Mouse (Mus musculus): ENCODE measurements around the gene Six5. TPM values are rescaled to one million over a fixed set of nuclear protein-coding genes. Genes with fewer than 3 reads are reported as not detected.

Six5 gene
- polyA plus RNA-seq, 1 experiment from 2014 or later: 7.4 TPM

DNA sequence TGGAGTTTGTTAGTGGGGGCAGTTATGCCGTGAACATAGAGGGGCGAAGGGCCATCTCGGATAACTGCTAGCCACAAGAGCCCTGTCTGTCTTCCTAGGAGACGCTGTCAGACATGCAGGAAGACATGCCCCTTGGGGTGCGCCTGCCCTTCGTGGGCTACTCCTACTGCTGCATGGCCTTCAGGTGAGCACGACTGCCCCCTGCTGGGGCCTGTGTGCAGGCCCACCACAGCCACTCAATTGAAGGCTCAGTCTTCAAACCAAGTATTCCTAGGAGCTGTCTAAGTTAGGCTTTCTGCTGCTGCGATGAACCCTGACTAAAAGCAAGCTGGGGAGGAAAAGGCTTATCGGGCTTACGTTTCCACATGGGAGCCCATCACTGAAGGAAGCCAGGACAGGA, 5.6 kb upstream of the Six5 start:
- H3K9me3 ChIP-seq (ENCODE audit: control insufficient read depth, low read length): no peaks in the 10 kb centered on the region
- peaks cover 23% of the 10 kb centered on the region for H3K4me1 ChIP-seq (ENCODE audit: control insufficient read depth, insufficient read depth, low read length)
- DNase-seq (ENCODE audit: low spot score): peak; percentile 75
- H3K27me3 ChIP-seq (ENCODE audit: control insufficient read depth, insufficient read depth, low read length): peaks cover 9% of the 10 kb centered on the region
- no peak overlapping the region for H3K9ac ChIP-seq (ENCODE audit: low read length)
- no peak overlapping the region for H3K4me3 ChIP-seq (ENCODE audit: low read depth, low read length)
- no peak overlapping the region for H3K27ac ChIP-seq (ENCODE audit: low read depth, low read length)
- ATAC-seq (ENCODE audit: insufficient read depth, low FRiP score, low TSS enrichment): no peak
- 49% methylated on average over 10 of the region's 10 CpGs for WGBS
- H3K4me2 ChIP-seq (ENCODE audit: low read depth): no peak overlapping the region
- peaks cover 3% of the 10 kb centered on the region; the same call in 1 of the 2 replicates for H3K36me3 ChIP-seq (ENCODE audit: control insufficient read depth, insufficient read depth, low read length)

DNA sequence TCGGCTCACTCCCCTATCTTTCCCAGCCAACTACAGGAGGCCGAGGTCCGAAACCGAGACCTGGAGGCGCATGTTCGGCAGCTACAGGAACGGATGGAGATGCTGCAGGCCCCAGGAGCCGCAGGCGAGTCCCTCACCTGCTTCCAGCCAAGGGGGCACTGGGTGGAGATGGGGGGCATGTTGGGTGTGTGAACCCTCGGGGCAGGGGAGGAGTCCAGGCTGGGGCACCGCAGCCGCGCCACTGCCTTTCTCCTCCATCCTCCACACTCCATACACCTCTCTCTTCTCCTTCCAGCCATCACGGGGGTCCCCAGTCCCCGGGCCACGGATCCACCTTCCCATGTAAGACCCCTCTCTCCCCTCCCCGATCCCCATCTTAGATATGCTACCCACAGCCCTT, 2.5 kb upstream of the Six5 start:
- no peak for DNase-seq (ENCODE audit: low spot score)
- H3K36me3 ChIP-seq (ENCODE audit: control insufficient read depth, insufficient read depth, low read length): peaks cover 3% of the 10 kb centered on the region; the same call in 1 of the 2 replicates
- 21% methylated on average over 17 of the region's 17 CpGs for WGBS

DNA sequence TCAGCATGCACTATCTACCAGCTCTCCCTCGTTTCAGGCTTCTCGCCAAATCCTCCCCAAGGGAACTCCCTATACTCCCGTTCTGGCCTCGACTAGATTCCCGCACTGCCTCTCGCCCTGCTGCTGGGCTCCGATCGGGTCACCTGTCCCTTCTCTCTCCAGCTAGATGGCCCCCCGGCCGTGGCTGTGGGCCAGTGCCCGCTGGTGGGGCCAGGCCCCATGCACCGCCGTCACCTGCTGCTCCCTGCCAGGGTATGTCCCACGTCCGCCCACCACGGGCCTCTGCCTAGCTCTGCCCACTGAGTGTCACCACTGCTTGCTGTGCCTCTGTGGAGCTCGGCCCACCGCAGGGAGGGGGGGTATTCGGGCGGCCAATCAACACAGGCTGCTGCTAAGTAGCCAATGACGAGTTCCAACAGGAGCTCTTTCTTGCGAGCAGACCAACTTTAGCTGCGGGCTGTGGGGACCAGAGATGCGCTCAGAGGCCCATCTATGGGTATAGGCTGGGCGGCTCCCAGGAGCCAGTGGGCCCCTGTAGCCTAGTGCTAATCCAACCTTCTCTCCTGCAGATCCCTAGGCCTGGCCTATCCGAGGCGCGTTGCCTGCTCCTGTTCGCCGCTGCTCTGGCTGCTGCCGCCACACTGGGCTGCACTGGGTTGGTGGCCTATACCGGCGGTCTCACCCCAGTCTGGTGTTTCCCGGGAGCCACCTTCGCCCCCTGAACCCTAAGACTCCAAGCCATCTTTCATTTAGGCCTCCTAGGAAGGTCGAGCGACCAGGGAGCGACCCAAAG, 1.8 kb upstream of the Six5 start:
- H3K4me3 ChIP-seq (ENCODE audit: low read depth, low read length): peak overlapping the region; percentile 75
- peak overlapping the region; percentile 48 for H3K9ac ChIP-seq (ENCODE audit: low read length)
- peaks cover 9% of the 10 kb centered on the region for H3K27me3 ChIP-seq (ENCODE audit: control insufficient read depth, insufficient read depth, low read length)
- H3K9me3 ChIP-seq (ENCODE audit: control insufficient read depth, low read length): no peaks in the 10 kb centered on the region
- WGBS: 3% methylated on average over 36 of the region's 38 CpGs
- peaks cover 3% of the 10 kb centered on the region; the same call in 1 of the 2 replicates for H3K36me3 ChIP-seq (ENCODE audit: control insufficient read depth, insufficient read depth, low read length)
- H3K4me2 ChIP-seq (ENCODE audit: low read depth): peak overlapping the region; percentile 96
- DNase-seq (ENCODE audit: low spot score) (peak; percentile 80), ATAC-seq (ENCODE audit: insufficient read depth, low FRiP score, low TSS enrichment) (peak; percentile 45)
- H3K27ac ChIP-seq (ENCODE audit: low read depth, low read length): peak overlapping the region; percentile 49; the same call in 1 of the 2 replicates
- peaks cover 28% of the 10 kb centered on the region for H3K4me1 ChIP-seq (ENCODE audit: control insufficient read depth, insufficient read depth, low read length)

More for the DNA sequence above, 2.5 kb upstream of the Six5 start:
- no peak for ATAC-seq (ENCODE audit: insufficient read depth, low FRiP score, low TSS enrichment)
- Histone ChIP-seq H3K9ac (ENCODE audit: low read length) (no peak overlapping the region), H3K4me3 (ENCODE audit: low read depth, low read length) (no peak overlapping the region), H3K27me3 (ENCODE audit: control insufficient read depth, insufficient read depth, low read length) (peaks cover 9% of the 10 kb centered on the region), H3K4me1 (ENCODE audit: control insufficient read depth, insufficient read depth, low read length) (peaks cover 28% of the 10 kb centered on the region), H3K4me2 (ENCODE audit: low read depth) (peak overlapping the region; percentile 96), H3K27ac (ENCODE audit: low read depth, low read length) (no peak overlapping the region), H3K9me3 (ENCODE audit: control insufficient read depth, low read length) (no peaks in the 10 kb centered on the region)

DNA sequence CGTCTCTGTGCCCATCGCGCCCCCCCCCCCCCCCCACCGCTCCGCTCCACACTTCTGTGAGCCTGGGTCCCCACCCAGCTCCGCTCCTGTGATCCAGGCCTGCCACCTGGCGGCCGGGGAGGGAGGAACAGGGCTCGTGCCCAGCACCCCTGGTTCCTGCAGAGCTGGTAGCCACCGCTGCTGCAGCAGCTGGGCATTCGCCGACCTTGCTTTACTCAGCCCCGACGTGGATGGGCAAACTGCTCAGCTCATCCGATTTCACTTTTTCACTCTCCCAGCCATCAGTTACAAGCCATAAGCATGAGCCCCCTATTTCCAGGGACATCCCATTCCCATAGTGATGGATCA, 1.2 kb upstream of the Six5 start:
- peaks cover 3% of the 10 kb centered on the region; the same call in 1 of the 2 replicates for H3K36me3 ChIP-seq (ENCODE audit: control insufficient read depth, insufficient read depth, low read length)
- WGBS: 1% methylated on average over 12 of the region's 15 CpGs
- H3K4me1 ChIP-seq (ENCODE audit: control insufficient read depth, insufficient read depth, low read length): peaks cover 28% of the 10 kb centered on the region

DNA sequence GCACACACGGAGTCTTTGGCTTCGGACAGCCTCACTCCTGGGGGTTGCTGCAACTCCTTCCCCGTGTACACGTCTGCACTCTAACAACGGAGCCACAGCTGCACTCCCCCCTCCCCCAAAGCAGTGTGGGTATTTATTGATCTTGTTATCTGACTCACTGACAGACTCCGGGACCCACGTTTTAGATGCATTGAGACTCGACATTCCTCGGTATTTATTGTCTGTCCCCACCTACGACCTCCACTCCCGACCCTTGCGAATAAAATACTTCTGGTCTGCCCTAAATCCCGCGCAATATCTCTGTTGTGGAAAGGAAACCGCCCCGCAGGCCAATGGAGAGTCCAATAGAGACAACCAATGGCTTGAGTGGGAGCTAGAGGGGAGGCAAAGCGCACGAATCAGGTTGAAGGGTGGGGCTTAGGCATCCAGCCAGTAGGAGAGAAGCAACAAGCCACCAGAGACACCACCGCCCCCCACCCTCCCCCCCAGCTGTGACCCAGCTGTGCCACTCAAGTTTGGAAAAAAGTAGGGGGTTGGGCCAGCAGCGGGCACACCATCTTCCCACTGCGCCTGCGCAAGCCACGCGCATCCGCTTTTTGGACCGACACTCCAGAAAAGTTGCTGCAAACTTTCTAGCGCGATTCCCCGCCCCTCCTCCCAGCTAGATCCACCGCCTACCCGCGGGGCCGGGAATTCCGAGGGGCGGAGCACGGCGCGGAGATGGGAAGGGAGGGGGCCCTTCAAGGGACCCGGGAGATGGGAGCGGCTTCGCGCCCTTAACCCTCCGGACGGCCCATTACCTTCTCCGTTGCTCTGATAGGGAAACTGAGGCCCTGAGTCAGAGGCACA, 633 bp upstream of the Six5 start:
- H3K4me2 ChIP-seq (ENCODE audit: low read depth): peak overlapping the region; percentile 96
- no peaks in the 10 kb centered on the region for H3K9me3 ChIP-seq (ENCODE audit: control insufficient read depth, low read length)
- peak overlapping the region; percentile 83 for H3K9ac ChIP-seq (ENCODE audit: low read length)
- peak; percentile 97 for DNase-seq (ENCODE audit: low spot score)
- H3K27ac ChIP-seq (ENCODE audit: low read depth, low read length): peak overlapping the region; percentile 91
- 0 out of 2 replicates have a peak, but pooled peaks cover 3% of the 10 kb centered on the region for H3K36me3 ChIP-seq (ENCODE audit: control insufficient read depth, insufficient read depth, low read length)
- peak; percentile 82 for ATAC-seq (ENCODE audit: insufficient read depth, low FRiP score, low TSS enrichment)
- under 1% methylated on average over 45 of the region's 45 CpGs for WGBS
- H3K4me3 ChIP-seq (ENCODE audit: low read depth, low read length): peak overlapping the region; percentile 75
- peaks cover 9% of the 10 kb centered on the region for H3K27me3 ChIP-seq (ENCODE audit: control insufficient read depth, insufficient read depth, low read length)
- H3K4me1 ChIP-seq (ENCODE audit: control insufficient read depth, insufficient read depth, low read length): peaks cover 28% of the 10 kb centered on the region

More for the DNA sequence above, 1.2 kb upstream of the Six5 start:
- Histone ChIP-seq H3K9me3 (ENCODE audit: control insufficient read depth, low read length) (no peaks in the 10 kb centered on the region), H3K4me2 (ENCODE audit: low read depth) (peak overlapping the region; percentile 96), H3K4me3 (ENCODE audit: low read depth, low read length) (peak overlapping the region; percentile 75), H3K9ac (ENCODE audit: low read length) (peak overlapping the region; percentile 48), H3K27ac (ENCODE audit: low read depth, low read length) (peak overlapping the region; percentile 49; the same call in 1 of the 2 replicates), H3K27me3 (ENCODE audit: control insufficient read depth, insufficient read depth, low read length) (peaks cover 9% of the 10 kb centered on the region)
- peak; percentile 86 for DNase-seq (ENCODE audit: low spot score)
- ATAC-seq (ENCODE audit: insufficient read depth, low FRiP score, low TSS enrichment): peak; percentile 40

DNA sequence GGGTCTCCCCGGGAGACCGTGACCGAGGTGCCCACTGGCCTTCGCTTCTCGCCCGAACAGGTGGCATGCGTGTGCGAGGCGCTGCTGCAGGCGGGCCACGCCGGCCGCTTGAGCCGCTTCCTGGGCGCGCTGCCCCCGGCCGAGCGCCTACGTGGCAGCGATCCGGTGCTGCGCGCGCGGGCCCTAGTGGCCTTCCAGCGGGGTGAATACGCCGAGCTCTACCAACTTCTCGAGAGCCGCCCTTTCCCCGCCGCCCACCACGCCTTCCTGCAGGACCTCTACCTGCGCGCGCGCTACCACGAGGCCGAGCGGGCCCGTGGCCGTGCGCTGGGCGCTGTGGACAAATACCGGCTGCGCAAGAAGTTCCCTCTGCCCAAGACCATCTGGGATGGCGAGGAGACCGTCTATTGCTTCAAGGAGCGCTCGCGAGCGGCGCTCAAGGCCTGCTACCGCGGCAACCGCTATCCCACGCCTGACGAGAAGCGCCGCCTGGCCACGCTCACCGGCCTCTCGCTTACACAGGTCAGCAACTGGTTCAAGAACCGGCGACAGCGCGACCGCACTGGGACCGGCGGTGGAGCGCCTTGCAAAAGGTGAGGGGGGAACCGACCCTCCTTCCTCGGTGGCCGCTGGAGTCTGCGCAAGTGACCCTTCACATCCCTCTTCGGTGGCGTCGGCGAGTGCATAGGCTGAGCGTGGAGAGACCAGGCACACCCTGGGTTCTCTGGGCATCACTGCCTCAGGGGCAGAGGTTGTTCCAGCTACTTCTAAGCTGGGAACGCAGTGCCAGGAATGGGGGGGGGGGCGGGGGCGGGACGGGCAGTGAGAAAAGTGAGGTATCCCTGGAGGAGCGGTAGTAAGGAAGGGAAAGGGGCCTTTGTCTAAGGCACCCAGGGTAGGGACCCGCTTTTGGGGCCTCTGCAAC, 694 bp downstream of the Six5 start:
- Histone ChIP-seq H3K4me1 (ENCODE audit: control insufficient read depth, insufficient read depth, low read length) (peaks cover 28% of the 10 kb centered on the region), H3K9ac (ENCODE audit: low read length) (peak overlapping the region; percentile 83), H3K36me3 (ENCODE audit: control insufficient read depth, insufficient read depth, low read length) (0 out of 2 replicates have a peak, but pooled peaks cover 3% of the 10 kb centered on the region), H3K27ac (ENCODE audit: low read depth, low read length) (peak overlapping the region; percentile 91), H3K9me3 (ENCODE audit: control insufficient read depth, low read length) (no peaks in the 10 kb centered on the region), H3K4me2 (ENCODE audit: low read depth) (peak overlapping the region; percentile 96), H3K4me3 (ENCODE audit: low read depth, low read length) (peak overlapping the region; percentile 75), H3K27me3 (ENCODE audit: control insufficient read depth, insufficient read depth, low read length) (peaks cover 9% of the 10 kb centered on the region)
- ATAC-seq (ENCODE audit: insufficient read depth, low FRiP score, low TSS enrichment): no peak
- DNase-seq (ENCODE audit: low spot score): peak; percentile 61
- WGBS: under 1% methylated on average over 77 of the region's 87 CpGs

DNA sequence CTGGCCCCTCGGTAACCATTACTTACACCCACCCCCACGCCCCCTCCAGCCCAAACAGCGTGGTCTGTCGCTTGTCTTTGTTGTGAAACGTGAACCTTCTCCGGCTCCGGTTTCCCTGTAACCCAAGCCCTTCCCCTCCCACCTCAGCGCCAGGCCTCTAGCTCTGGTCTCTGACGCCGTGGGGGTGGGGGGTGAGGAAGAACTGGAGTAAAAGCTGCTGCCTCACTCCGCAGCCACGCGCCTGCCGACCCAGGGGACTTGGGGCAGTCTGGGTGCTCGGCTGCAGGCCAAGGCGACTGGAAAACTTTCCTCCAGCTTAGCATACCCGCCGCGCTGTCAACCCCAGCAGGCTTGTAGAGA, 1.3 kb downstream of the Six5 start:
- Histone ChIP-seq H3K4me2 (ENCODE audit: low read depth) (peak overlapping the region; percentile 96), H3K27ac (ENCODE audit: low read depth, low read length) (no peak overlapping the region), H3K36me3 (ENCODE audit: control insufficient read depth, insufficient read depth, low read length) (0 out of 2 replicates have a peak, but pooled peaks cover 1% of the 10 kb centered on the region), H3K4me3 (ENCODE audit: low read depth, low read length) (peak overlapping the region; percentile 75), H3K27me3 (ENCODE audit: control insufficient read depth, insufficient read depth, low read length) (peaks cover 8% of the 10 kb centered on the region), H3K4me1 (ENCODE audit: control insufficient read depth, insufficient read depth, low read length) (peaks cover 28% of the 10 kb centered on the region), H3K9ac (ENCODE audit: low read length) (peak overlapping the region; percentile 83), H3K9me3 (ENCODE audit: control insufficient read depth, low read length) (no peaks in the 10 kb centered on the region)
- WGBS: under 1% methylated on average over 19 of the region's 19 CpGs
- DNase-seq (ENCODE audit: low spot score) (peak; percentile 81), ATAC-seq (ENCODE audit: insufficient read depth, low FRiP score, low TSS enrichment) (no peak)

DNA sequence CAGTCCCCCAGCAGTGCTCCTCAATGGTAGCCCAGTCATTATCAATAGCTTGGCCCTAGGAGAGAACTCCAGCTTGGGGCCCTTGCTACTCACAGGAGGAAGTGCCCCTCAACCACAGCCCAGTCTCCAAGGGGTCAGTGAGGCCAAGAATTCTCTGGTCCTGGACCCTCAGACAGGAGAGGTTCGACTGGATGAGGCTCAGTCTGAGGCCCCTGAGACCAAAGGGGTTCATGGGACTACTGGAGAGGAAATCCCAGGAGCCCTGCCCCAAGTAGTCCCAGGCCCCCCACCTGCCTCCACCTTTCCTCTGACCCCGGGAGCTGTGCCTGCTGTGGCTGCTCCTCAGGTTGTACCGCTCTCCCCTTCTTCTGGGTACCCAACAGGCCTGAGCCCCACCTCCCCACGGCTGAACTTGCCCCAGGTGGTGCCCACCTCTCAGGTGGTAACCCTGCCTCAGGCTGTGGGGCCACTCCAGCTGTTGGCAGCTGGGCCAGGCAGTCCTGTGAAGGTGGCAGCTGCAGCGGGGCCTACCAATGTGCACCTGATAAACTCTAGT, 2.1 kb downstream of the Six5 start:
- H3K4me2 ChIP-seq (ENCODE audit: low read depth): peak overlapping the region; percentile 96

More for the DNA sequence above, 2.1 kb downstream of the Six5 start:
- Histone ChIP-seq H3K36me3 (ENCODE audit: control insufficient read depth, insufficient read depth, low read length) (no peaks in the 10 kb centered on the region), H3K9ac (ENCODE audit: low read length) (peak overlapping the region; percentile 83), H3K4me1 (ENCODE audit: control insufficient read depth, insufficient read depth, low read length) (peaks cover 28% of the 10 kb centered on the region), H3K27ac (ENCODE audit: low read depth, low read length) (no peak overlapping the region), H3K9me3 (ENCODE audit: control insufficient read depth, low read length) (no peaks in the 10 kb centered on the region), H3K4me3 (ENCODE audit: low read depth, low read length) (peak overlapping the region; percentile 75), H3K27me3 (ENCODE audit: control insufficient read depth, insufficient read depth, low read length) (peaks cover 2% of the 10 kb centered on the region)
- ATAC-seq (ENCODE audit: insufficient read depth, low FRiP score, low TSS enrichment) (no peak), DNase-seq (ENCODE audit: low spot score) (no peak)
- WGBS: 68% methylated on average over 5 of the region's 5 CpGs
